Mouse (Mus musculus): ENCODE measurements at regions not wholly inside any gene's neighbourhood (a gene's known extent, or its start where the extent isn't known, plus 50 kb on each side); places are given as distances from the start of the nearest gene placed in this dataset.
A peak's percentile ranks its signal among the peaks of the same experiment; 100 is the strongest.

DNA sequence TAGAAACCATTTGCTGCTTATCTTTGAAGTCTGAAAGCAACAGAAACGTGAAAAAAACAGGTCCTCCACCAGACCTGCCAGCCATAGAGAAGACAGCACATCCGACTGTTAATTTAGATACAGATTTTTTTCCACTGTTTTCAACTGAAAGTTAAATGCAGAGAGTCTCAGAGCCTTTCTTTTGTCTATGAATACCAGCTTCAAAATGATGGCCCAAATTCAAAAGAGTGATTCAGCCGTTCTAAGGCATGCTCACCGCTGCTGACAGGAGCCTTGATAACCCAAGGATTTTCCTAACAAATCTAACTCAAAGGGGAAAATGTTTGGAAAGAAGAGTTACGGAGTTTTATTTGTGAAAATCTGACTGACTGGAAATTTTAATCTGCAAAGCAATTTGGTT lies 207.1 kb upstream of the Gcfc2 start:
- intact Hi-C loops (cut with DNase I) = no loop called here
- DNase-seq = no peak

- intact Hi-C loops (cut with DNase I) = no loop called here
- no peak for DNase-seq
These were observed 198.6 kb upstream of the Gcfc2 start for GRCm38 (mm10) chr6:81724601-81725545.

DNA sequence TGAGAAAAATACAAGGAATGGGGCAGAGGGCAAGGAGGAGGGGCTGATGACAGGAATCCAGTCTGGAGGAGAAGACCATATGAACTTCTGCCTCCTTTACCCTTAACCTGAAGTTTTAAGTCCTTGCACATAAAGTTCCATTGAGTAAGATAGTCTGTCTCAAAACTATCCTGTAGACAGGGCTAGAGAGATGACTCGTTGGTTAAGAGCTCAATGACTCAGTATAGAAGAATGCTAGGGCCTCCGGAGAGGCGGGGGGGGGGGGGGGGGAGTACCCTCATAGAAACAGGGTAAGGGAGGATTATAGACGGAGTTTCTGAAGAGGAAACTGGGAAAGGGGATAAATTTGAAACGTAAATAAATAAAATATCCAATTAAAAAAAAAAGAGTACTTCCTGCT lies 191.8 kb upstream of the Gcfc2 start:
- no peak for DNase-seq
- intact Hi-C loops (cut with DNase I) = no loop called here

DNA sequence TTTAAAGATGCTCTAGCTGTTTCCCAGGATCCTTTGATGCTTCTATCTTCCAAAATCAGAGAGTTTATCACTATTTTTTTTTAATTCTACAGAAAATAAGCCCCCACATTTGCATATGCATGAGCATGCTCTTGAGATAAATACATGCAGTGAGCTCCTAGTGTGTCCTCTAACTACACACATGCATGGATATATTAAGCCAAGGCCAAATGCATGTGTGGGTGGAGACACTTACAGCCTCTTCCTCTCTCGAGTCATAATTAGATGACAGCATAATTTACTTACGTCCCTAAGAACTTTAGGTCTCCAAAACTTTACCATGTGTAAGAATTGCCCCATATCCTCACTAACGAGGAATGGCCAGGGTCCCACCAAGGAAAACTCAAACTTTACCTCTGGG lies 189.9 kb upstream of the Gcfc2 start:
- no peak for DNase-seq
- intact Hi-C loops (cut with DNase I) = no loop called here

- no peak for DNase-seq
- intact Hi-C loops (cut with DNase I) = no loop called here
These were observed 185.0 kb upstream of the Gcfc2 start for GRCm38 (mm10) chr6:81738466-81738865.

GRCm38 (mm10) chr6:81749681-81750080 lies 173.8 kb upstream of the Gcfc2 start:
- intact Hi-C loops (cut with DNase I) = no loop called here
- DNase-seq = no peak

DNA sequence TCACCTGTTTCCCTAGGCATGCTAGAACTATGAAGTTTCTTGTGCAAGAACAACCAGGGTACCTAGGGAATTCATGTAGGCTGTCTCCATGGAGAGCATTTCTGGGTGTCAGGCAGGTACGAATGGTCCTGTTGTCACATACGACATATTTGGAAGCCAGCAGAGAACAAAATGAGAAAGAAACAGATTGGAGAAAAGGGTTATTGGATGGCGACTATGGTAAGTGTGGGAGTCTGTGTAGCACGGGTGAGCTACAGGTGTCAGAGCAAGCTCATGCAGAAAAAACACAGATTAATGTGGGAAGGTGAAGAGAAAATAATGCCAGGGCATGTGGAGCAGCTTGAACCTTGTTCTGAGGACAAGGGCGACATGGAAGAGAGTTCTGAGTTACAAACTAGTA lies 171.8 kb upstream of the Gcfc2 start:
- no peak for DNase-seq
- intact Hi-C loops (cut with DNase I) = no loop called here

DNA sequence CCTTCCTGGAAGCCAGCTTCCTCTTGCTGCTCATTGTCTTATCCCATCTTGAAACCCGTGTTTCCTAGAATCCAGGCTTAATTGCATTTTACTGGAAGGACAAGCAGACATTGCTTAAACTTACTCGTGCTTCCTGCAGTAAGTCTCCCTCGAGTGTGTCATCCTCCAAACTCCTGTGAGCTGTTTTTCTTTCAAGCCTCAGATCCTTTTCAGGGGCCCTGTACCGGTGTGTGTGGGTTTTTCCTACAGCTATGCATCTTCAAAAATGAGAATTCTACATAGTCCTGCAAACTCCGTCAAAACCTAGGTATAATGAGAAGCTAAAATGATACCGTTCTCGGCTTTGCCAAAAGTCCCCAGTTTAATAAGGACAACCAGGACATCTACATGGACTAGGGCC lies 167.2 kb upstream of the Gcfc2 start:
- DNase-seq = no peak
- intact Hi-C loops (cut with DNase I) = no loop called here

DNA sequence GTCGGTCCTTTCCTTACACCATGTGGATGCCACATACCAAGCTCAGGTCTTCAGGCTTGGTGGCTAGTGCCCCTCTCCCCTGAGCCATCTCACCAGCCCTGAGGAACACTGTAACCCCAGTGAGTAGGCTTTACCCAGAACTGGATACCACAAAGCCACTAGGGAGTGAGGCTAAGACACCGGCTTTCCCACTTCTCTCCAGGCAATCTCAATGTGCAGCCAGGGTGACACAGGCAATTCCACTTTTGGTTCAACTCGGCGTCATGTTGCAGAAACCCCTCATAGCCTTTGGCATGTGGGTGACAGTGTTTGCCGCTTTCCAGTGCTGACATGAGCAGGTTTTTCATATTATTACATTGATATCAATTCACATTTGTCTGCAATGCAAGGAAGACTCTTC lies 164.6 kb upstream of the Gcfc2 start:
- no peak for DNase-seq
- intact Hi-C loops (cut with DNase I) = no loop called here

DNA sequence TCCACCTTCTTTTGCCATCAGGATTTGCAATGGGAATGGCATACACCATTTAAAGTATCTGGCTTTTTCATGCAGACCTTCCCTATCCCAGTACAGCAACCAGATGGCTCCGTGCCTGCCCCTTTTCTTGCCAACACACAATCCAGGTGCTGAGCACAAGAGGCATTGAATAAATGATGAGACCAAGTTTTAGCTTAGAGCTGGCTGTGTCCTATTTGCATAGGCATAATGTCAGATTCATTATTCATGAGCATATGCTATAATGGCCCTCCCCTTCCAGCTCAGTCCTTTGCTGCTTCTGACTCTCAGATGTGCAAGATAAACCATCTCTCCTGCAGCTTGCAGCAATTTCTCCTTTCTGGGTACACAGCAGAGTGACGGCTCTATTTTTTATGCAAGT lies 163.3 kb upstream of the Gcfc2 start:
- no peak for DNase-seq
- intact Hi-C loops (cut with DNase I) = loop anchor here (10.0 kb wide), 1 partner anchor 385 kb away; no protein-coding TSS in a partner anchor

- intact Hi-C loops (cut with DNase I) = loop anchor here (10.0 kb wide), 1 partner anchor 391 kb away; no protein-coding TSS in a partner anchor
- no peak for DNase-seq
These were observed 157.6 kb upstream of the Gcfc2 start for GRCm38 (mm10) chr6:81765831-81766230.

DNA sequence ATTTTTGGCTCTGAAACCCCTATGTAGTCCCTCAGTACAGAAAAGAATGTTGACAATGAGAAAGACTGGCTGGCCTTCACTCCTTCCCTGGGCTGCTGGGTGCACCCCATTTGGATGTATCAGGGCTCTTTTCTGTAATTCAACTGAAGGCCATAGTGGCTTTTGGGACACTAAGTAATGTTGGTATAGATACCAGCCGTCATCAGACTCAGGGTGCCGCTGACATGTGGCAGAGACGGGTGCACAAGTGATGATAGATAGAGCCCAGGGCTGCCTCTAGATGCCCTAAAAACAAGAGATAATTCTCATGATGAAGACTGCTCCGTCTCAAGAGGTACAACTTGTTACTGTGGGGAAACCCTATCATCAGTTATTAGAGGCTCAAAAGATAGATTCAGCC lies 156.7 kb upstream of the Gcfc2 start:
- peak in 1 of 2 experiments; percentile 8 for DNase-seq
- intact Hi-C loops (cut with DNase I) = loop anchor here (10.0 kb wide), 1 partner anchor 392 kb away; no protein-coding TSS in a partner anchor

DNA sequence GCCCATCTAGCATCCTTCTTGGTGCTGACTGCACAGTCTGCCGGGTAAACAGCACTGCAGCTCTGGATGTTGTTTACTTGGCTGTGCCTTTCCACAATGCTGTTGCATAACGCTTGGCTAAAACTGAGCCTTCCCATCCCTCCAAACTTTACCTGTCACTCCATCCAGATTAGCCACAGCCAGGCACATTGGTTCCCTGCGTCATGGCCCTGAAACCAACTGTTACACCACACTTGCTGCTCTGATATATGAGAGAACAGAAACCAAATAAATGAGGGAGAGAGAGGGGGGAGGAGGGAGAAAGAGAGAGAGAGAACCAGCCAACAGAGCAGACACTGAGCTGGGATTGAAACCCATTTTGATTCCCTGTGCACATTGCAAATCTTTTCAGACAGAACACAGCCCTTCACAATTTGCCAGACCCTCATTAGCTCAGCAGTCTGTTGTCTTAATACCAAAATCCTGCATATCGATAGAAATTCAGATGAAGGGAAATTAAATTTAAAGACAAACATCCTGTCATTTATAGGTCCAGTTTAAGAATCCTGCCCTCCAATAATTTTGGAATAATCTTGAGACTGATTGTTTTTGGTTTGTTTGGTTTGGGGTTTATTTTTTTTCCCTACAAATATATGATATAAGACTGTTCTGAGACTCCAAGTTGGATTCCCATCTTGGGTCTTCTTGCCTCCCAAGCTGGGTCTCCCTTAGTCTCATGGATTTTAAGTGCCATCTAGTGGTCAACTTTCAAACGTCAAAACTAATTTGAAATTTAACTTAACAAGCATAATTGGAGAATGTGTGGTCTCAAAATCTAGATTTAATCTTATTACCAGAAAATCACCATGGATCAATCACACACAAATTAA lies 154.6 kb upstream of the Gcfc2 start:
- intact Hi-C loops (cut with DNase I) = loop anchor here (10.0 kb wide), 1 partner anchor 394 kb away; no protein-coding TSS in a partner anchor
- DNase-seq = no peak

DNA sequence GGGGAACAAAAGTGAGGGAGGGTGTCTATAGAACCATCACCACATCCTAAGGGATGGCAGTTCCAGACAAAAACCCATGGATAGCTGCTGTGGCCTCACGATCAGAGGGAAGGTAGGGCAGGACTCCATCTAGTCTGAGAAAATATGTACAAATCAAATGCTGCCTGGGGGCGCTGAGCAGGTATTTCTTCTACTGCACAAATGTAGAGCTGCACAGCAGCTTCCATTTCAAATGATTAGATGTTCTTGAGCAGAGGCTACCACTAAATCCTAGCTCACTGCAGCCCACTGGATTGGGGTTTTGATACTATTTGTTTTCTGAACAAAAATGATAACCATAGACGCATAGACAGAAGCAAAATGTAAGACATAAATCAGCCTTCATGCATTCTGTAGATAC lies 153.2 kb upstream of the Gcfc2 start:
- intact Hi-C loops (cut with DNase I) = no loop called here
- DNase-seq = no peak

GRCm38 (mm10) chr6:81771862-81772261 lies 151.6 kb upstream of the Gcfc2 start:
- DNase-seq = no peak
- intact Hi-C loops (cut with DNase I) = no loop called here

DNA sequence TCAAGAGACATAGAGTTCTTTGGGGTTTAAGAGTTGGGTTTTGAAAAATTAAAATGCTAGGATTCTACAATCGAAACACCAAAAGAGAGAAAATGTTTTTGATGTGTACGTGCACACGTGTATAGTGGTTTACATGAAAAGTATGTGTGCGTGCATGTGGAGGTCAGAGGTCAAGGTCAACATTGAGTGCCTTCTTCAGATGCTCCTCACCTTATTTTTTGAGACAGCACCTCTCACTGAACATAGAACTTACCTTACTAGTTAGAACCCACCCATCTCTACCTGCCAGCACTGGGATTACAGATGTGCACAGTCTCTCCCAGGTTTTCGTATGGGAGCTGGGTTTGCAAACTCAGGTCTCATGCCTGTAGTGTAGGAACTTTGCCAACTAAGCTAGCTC lies 141.3 kb upstream of the Gcfc2 start:
- DNase-seq = no peak
- intact Hi-C loops (cut with DNase I) = no loop called here

DNA sequence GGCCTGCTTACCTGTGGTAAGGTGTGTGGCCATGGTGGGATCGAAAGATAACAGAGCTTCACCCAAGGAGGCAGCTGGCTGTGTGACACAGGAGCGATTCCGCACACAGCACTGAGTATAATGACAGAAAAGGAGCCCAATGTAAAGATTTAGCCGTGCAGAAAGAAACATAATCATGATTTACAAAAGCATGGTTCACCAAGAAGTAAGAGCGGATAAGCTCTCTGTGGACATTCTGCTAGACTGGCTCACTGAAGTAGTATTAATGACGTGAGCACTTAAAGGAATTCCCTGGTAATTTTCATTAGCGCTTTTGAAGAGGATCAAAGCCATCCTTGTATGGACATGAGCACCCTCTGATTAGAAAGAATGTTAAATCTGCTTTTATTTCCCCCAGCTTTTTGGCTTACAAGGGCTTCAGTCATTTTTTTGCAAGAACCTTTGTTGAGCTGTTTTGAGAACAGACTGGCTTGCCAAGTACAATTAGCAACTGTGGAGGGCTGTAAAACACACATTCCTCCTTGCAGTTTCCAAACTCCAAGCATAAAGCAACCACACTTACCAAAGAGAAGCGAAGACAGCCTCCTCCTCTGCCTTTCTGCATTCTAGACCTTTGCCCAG lies 140.5 kb upstream of the Gcfc2 start:
- intact Hi-C loops (cut with DNase I) = no loop called here
- DNase-seq = no peak

- intact Hi-C loops (cut with DNase I) = no loop called here
- DNase-seq = no peak
These were observed 128.2 kb upstream of the Gcfc2 start for GRCm38 (mm10) chr6:81795281-81795680.

- DNase-seq = no peak
- intact Hi-C loops (cut with DNase I) = no loop called here
These were observed 122.6 kb upstream of the Gcfc2 start for GRCm38 (mm10) chr6:81800822-81801221.

GRCm38 (mm10) chr6:81801804-81802203 lies 121.7 kb upstream of the Gcfc2 start:
- DNase-seq = no peak
- intact Hi-C loops (cut with DNase I) = no loop called here

DNA sequence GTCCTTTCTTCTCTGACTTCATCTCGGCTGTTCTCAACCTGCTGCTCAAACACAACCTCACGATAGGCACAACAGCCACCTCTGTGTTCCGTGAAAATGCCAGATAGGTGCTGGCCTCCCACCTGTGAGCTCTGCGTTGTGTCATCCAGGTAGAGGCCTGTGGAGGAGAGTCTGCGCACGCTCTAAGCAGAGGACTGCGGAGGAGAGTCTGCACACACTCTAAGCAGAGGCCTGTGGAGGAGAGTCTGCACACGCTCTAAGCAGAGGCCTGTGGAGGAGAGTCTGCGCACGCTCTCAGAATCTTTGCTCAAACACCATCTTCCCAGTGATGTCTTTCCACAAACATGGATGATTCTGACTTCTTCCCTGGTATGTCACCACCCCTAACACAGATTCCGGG lies 117.5 kb upstream of the Gcfc2 start:
- intact Hi-C loops (cut with DNase I) = no loop called here
- no peak for DNase-seq

Data from heart, postnatal 36 days (tissue).